Mouse (Mus musculus) G1E-ER4 (cell line): Measurements from ENCODE around the gene Dnhd1. TPM values are rescaled to one million over a fixed set of nuclear protein-coding genes. Genes with fewer than 3 reads are reported as not detected.

ENCODE experiments used
- GATA1 ChIP-seq: IDR thresholded peaks from one replicate; pipeline ENCODE4 v1.8.0; 2012; ENCODE audit warnings: low read length, inconsistent platforms
- polyA plus RNA-seq: library from polyadenylated mRNA; stranded (reverse); fragments of >175 nt; gene quantifications from 2 replicates; pipeline ENCODE4 v1.2.3, GENCODE M21; 2012

Gene Dnhd1
- polyA plus RNA-seq, 1 experiment, result not detected

DNA sequence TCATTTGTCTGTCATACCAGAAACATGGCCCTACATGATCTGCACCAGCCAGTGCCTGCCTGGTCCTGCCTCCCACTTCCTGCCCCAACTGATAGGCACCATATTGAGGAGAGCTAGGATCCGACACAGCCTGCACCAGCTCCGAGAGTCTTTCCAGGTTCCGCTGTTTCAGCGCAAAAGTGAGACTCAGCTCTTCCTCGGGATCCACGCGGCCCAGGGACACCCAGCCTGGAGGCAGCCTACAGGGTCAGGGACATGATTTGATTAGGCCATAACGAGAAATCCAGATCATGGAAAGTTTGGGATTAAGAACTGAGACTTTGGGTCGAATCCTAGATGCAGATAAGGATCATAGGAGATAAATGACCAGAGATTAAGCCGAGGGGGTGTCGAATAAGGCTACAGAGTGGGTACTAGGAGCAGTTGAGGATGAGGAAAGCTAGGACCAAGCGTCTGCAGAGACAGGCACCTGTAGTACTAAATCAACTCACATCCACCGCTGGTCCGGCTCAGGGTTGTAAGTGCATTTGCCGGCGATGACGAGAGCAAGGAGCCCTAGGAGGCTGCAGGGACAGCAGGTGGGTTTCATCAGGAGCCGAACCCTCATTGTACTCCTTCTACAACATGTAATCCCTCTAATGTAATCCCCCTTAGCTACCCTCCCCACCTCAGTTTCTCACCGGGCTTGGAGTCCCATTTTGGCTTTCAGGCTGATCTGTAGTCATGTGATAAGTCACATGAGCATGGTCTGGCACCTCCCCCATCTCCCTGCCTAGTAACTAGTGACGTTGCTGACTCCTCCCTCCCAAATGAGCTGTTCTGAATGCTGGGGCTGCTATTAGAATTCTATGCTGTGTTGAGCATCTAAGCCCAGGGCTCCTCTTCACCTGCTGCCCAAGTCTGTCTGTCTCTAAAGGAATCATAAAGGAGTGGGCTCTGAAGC, 101.1 kb downstream of the Dnhd1 start, which contains the start of gene Tpp1:
Gene Tpp1, minus strand, starts transcription at position 745 of the 943 bp plus-strand sequence.
- no peak for TF ChIP-seq GATA1

DNA sequence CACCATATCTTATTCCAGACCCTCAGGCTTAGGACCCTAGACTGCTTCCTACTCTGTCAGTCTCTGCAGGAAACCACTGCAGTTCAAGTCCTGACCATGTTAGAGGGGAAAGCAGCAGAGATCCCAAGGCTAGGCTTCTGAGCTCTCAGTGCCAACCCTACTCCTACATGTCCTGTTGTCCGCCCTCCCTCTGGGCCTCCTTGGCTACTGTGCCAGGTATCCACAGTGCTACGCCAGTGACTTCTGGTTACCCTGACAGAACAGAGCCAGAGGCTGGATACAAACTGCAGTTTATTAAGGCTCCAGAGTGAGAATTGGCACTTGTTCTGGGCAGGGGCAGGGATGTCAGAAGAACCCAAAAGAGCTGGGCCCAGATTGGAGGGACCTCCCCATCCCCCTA, 102.1 kb downstream of the Dnhd1 start:
- TF ChIP-seq GATA1, result no peak

DNA sequence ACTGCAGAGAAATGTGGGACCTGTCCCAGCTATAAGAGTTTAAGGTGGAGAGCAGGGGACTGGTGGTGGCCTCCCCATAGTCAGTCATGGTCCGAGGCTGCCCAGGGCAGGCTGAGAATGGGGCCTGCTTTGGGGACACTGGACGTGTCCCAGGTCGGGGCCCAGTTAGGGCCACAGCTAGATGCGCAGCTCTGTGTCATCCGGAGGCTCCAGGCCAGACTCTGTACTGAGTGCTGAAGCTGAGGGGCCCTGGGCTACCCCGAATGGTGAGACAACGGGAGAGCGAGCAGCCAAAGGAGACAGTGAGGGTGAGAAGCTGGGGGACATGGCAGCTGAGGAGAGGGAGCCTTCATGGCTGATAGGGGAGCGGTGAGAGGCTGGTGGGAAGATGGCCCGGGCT, 102.7 kb downstream of the Dnhd1 start:
- no peak for TF ChIP-seq GATA1

DNA sequence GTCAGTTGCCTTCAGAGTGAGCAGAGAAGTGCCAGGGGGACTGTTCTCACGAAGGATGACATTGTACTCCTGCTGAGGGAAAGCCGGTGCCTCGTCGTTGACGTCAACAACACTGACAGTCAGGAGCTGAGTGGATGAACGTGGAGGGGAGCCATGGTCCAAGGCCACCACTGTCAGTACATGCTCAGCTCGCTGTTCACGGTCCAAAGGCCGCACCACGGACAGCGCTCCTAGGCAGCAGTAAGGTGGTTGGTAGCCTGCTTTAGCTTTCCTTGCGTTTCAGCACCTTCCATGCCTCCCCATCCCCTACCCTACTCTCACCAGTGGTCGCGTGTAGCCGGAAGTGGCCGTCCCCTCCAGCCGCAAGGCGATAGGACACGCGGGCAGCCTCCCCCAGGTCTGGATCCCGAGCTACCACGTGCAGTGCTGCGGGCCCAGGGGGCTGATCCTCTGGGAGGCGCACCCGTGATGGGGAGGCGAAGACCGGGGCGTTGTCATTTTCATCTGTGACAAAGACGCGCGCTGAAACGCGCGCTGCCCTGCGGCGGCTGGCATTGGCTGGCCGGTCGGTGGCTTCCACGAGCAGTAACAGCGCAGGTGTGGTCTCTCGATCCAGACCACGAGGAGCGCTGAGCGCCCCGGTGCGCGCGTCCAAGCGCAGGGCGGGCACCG, 111.3 kb downstream of the Dnhd1 start:
- no peak for TF ChIP-seq GATA1

DNA sequence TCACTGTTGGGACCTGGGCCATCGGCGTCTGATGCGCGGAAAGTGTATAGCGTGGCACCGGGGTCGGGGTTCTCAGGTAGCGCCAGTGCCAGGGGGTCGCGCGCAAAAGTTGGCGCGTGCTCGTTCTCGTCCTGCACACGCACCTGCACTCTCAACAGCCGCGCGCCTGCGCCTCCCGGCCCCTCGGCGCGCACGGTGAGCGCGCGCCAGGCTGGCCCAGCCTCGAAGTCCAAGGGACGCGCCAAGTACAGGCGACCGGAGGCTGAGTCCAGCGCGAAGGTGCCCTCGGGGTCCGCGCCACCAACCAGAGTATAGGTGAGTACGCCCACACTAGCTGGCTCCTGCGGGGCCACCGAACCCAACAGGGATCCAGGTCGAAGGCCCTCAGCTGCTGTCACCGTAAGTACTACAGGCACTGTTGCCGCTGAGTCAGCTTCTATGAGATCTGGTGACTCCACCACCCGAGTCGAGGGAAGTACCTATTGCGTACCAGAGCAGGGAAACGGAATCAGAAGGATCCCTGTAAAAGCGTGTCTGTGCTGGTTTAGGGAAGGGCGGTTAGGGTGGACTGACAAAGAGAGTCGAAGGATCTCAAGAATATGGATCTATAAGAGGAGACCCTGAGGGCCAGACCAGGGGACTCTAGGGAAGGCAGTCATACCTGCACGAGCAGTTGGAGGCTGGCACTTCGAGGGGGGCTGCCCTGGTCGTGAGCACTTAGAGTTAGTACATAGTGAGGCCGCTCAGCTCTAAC, 112.1 kb downstream of the Dnhd1 start:
- no peak for TF ChIP-seq GATA1

DNA sequence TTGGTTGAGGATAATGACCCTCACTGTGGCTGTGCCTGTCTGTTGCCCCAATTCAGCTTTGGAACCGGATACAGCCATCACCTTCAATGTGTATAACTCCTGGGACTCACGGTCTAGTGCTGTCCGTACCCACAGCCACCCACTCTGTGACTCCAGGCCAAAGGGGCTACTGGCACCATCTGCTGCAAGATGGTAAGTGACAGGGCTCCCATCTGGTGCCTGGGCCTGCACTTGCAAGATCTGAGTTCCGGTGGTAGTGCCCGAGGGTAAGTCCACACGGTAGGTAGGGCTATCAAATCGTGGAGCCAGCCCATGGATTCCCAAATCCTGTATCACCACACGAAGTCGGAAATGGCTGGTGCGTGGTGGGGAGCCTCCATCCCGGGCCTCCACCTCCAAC, 113.7 kb downstream of the Dnhd1 start:
- TF ChIP-seq GATA1, result no peak

DNA sequence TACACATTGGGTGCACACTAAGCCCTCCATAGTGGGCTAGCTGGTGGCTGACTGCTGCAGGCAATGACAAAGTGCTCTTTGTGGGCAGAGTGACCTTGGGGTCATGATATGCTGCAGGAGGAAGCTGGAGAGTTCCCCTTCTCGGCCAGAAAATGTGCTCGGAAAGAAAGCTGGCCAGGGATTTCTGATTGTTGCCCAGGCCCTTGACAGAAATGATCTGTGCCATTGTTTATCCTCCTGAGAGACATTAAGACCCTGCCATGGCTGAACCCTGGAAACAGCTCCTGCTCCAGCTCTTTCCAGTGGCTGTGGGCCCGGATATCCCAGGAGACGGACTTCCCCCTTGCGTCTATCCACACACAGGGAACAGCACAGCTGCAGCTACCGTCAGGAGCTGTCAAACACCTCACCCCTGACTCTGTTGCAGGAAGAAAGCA, 117.1 kb downstream of the Dnhd1 start:
- no peak for TF ChIP-seq GATA1

DNA sequence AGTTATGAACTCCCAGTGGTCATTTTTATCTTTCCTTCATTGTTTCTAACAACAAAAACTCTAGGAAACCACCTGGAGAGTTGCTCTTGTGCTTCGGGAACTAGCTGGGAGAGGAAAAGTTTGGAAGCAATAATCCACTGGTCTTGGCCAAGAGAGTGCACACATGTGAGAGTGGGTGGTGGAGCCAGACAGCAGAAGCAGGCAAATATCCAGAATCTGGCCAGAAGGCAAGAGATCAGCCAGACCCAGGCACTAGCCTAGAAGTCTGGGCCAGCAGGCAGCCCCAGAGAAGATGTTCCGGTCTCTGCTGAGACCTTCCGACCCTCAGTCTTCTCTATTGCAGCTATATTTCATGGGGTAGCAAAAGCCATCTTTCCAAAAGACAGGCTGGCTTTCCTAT, 119.3 kb downstream of the Dnhd1 start:
- TF ChIP-seq GATA1, result no peak

Other genes with a start within 250 kb of the Dnhd1 start
- not detected in 2 replicates for gene Cnga4, start 246.3 kb upstream of the Dnhd1 start, polyA plus RNA-seq
- gene Cckbr, start 225.1 kb upstream of the Dnhd1 start, polyA plus RNA-seq, result not detected in 2 replicates
- gene Cavin3, start 168.5 kb upstream of the Dnhd1 start, polyA plus RNA-seq, result not detected in 2 replicates
- gene Smpd1, start 96.5 kb upstream of the Dnhd1 start, polyA plus RNA-seq, result 21.0 and 24.4 TPM in 2 replicates
- gene Apbb1, start 69.2 kb upstream of the Dnhd1 start, polyA plus RNA-seq, result 0.05 TPM in 1 of 2 replicates, not detected in the other
- not detected in 2 replicates for gene Hpx, start 50.7 kb upstream of the Dnhd1 start, polyA plus RNA-seq
- gene Trim3, start 17.3 kb upstream of the Dnhd1 start, polyA plus RNA-seq, result 8.4 and 8.6 TPM in 2 replicates
- 339 and 340 TPM in 2 replicates for gene Timm10b, start 10.8 kb upstream of the Dnhd1 start, polyA plus RNA-seq
- 54.8 and 69.6 TPM in 2 replicates for gene Arfip2, start 10.4 kb upstream of the Dnhd1 start, polyA plus RNA-seq
- gene Gm45799, start 10.3 kb upstream of the Dnhd1 start, polyA plus RNA-seq, result 49.4 and 234 TPM in 2 replicates
- gene Ilk, start 85.8 kb downstream of the Dnhd1 start, polyA plus RNA-seq, result 25.1 and 28.4 TPM in 2 replicates
- 26.5 and 34.9 TPM in 2 replicates for gene Rrp8, start 86.6 kb downstream of the Dnhd1 start, polyA plus RNA-seq
- gene Taf10, start 93.5 kb downstream of the Dnhd1 start, polyA plus RNA-seq, result 377 and 536 TPM in 2 replicates
- gene Tpp1, start 101.4 kb downstream of the Dnhd1 start, polyA plus RNA-seq, result 36.5 and 56.7 TPM in 2 replicates
- not detected in 2 replicates for gene Dchs1, start 136.8 kb downstream of the Dnhd1 start, polyA plus RNA-seq
- gene Mrpl17, start 160.3 kb downstream of the Dnhd1 start, polyA plus RNA-seq, result 208 and 243 TPM in 2 replicates